Mouse (Mus musculus): ENCODE data around the gene Copz1.

Copz1 gene

DNA sequence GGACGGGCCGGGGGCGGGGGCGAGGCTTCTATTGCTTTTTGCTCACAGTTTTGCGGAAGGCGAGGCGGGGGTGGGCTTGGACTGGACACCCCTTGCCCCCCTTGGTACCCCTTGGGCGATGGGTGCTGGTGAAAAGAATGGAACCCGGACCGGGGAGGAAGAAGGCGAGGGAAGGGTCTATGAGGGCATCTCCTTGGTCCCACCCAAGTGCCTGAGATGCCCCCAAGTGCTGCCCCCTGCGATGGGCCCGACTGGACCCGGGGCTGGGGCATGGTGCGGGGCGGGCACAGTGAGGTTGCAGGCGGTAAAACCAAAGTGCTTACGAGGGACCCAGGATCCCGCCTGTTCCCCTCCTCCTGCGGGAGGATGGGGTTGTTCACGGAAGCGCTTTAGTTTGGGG lies 41.7 kb downstream of the Copz1 start:
- DNase-seq = no peak

DNA sequence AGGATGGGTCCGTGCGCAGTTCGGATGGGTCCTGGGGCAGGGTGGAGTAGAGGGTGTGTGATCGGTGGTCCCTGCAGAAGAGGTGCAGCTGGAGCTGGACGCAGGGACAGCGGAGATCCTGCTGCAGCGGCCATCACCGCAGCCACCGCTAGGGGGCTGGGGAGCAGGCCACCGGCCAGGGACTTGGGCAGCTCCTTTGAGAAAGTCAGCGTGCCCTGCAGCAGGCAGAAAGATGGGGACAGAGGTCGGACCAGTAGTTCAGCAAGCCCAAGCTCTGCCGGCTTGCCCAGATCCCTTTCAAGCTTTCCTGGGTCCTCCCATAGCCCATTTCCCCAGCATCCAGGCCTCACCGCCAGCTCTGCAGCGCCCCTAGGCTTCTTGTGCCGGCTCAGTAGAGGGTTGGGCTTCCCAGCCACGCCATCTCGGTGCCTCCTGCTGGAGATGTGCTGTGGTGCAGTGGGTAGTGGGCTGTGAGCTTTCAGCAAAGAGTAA lies 42.5 kb downstream of the Copz1 start:
- no peak for DNase-seq

DNA sequence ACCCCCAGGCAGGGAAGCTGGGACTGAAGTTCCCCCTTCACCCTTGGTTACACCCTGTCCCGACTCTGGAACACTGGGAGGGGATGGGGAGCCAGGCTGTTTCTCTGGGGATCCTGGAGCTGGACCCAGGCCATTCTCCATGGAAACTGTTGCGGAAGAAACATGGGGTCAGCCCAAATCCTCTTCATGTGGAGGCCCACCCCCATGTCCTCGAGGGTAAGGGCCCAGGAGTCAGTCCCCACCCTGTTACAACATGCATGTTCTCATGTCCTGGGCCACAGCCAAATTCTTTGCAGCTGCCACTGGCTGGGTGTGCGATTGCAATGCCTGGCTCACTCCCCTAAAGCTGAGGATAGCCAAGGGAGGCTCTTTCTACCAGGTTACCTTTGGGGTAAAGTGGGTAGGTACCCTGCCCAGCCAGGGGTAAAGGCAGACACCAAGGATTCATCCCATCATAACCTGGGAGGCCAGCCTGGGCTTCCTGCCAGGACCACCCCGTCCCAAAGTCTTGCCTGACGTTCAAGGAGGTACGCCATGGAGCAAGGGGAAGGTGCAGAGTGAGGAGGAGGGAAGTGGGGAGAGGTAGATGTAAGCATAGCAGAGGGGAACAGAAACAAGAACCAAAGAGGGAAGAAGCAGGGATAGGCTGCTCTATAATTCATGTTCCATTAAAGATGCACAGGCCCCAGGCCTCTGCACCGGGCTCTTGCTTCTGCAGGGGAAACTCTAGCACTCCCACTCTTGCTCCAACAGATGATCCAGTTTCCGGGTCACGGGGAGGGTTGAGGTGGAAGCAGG lies 43.7 kb downstream of the Copz1 start:
- DNase-seq = no peak

DNA sequence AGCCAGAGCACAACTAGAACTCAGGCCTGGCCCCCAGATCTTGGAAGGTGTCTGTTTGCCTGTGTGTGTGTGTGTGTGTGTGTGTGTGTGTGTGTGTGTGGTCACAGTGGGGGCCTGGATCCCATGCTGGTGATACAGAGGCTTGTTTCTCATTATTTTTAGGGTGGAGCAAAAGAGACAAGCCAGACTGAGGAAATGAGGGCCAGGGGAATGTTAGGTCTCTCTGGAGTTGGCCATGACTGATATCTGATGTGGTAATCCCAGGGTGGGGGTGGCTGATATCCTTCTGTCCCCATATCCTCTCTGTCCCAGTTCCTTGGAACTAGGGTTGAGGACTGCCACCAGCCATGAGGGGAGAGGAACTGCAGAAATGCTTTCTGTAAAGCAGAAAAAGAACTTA lies 44.6 kb downstream of the Copz1 start:
- no peak for DNase-seq

DNA sequence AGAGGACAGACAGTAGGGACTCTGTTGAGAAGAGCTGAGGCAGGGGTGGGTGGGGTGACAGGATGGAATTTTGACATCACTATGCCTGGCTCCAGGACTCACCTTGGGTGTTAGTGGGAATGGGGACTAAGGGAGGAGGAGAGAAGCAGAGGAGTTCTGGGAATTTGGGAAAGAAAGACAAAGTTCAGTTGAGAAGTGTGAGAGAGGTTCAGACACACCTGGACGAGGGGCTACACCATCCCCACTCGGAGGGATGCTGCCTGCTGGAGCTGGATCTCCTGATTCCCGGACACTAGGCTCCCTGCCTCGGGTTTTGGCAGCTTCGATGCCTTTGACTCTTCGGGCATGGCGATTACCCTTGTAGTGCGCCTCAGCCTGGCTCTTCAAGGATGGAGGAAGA lies 45.2 kb downstream of the Copz1 start:
- DNase-seq = no peak

DNA sequence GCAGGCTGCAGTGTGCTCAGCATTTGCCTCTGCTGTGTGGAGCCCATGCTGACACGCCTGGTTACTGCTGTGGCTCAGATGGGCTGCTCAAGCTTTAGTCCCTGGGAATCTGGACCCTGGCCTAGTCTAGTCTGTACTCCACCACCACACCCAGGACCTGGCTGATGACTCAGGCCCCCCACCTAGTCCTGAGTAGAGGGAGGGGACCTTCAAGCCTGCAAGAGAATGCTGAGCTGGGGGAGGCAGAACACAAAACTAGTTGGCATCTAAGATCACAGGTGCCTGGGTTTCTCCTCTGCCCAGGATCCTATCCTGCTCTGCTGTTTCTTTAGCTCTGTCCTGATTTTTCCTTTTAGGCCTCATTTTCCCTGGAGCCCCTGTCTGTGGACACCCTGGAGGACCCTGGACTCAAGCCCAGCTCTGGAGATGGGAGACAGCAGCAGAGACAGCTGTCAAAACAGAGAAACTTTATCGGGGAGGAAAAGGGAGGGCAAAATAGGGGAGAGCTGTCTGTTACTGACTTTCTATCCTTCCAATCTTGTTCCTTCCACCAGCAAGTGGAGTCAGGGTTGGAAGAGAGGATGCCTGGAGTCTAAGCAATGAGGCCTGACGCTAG lies 45.8 kb downstream of the Copz1 start:
- DNase-seq = no peak

DNA sequence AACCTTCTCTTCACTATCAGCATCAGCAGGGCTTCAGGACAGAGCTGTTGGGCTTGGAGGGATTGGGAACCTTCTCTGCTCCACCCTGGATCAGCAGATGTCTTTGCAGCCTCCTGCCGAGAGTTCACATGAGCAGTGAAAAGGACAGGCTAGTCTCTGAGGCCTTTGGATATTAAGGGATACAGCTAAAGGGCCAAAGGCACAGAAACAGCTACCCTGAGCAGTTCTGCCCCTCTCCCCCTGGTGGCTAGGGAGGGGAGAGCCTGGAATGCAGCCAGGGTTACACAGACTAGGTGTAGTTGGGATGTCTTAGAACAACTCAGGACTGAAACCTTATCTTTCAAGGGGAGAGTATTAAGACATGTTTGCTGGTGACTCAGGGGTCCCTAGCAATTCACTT lies 48.6 kb downstream of the Copz1 start:
- DNase-seq = no peak

DNA sequence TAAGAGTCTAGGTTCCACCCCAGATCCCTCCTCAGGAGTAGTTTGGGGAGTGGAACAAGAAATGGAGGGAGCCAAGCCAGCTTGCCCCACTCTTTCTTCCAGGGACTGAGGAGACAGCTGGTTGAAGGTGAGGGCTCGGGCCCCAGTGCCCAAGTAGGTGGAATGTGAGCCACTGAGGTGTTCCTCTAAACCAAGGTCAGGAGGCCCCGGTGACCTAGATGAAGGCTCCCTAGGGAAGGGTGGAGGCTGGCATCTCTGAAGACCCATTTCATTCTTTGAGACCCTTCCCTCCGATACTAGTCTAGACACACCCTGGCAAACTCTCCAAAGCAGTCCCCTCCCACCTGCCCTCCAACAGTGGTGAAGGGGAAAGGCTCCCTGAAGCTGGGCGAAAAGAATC lies 49.9 kb downstream of the Copz1 start:
- DNase-seq = no peak

DNA sequence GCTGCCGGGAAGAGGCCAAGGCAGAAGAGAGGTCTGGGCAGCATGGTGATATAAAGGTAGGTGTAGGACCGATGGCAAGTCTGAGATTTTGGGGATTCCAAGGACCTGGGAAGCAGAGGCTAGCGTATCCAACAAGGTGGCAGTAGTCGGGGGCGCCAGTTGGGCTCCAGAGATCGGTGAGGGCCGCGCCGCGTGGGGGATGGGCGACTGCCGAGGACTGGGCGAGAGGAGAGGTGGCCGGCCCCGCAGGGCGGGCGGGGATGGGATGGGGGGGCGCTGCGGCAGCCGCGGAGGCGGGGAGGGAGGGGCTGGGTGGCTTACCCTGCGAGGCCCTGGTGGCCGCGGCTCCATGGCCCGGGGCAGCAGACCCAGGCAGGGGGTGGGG lies 50.5 kb downstream of the Copz1 start:
- no peak for DNase-seq

DNA sequence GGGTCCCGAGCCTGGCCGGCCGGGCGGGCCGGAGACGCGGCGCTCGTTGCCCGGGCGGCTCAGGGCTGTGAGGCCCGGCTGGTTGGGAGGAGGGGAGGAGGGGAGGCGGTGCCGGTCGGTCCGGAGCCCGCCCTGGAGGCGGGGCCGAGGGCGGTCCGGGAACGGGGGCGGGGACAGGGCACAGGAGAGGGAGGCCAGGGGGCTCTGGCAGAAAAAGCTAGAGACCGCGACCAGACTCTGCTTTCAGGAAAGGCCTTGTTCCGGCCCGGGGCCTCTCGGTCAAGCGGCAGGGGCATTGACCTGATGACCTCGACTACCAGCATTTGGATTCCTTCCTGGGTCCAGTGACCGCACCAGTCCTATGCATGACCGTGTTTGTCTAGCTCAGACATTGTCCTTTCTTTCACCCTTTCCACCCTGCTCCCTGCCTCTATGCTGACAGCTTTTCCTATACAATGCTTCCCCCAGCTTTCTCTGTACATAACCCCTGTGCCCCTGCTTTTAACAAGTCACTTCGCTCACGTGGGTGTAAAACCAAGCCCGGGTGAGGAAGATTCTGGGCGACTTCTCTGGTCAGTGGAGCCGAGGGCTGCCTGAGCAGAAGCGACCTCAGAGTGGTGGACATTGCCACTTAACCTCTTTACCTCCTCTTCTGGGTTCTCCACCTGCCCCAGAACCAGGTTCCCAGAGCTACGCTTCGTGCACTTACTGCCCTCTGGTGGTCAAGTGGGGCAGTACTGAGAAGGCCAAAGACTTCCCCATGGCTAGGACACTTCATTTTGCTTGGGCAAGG lies 51.1 kb downstream of the Copz1 start:
- DNase-seq = peak; percentile 85

DNA sequence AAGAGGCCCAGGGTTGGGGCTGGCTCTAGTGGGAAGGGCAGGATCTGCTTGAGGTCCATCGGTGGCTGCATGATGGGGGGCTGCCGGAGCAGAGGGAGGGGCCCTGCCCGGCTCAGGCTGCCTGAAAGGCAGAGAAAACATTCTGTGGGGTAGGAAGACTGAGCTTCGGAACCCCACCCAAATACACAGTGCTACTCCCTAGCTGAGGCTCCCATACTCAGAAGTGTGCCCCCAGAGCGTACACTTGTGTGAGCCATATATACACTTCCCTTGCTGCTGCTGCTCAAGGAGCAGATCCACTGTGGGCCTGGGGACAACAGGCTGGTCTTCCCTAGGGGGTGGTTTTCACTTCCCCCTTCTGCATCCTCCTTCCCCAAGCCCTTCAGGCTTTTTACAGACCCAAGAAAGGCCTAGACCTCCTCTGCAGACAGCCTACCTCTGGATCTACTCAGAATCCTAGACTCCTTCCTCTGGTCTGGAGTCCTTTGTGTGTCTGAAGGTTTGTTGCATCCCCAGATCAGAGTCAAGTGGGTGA lies 60.6 kb downstream of the Copz1 start:
- DNase-seq = no peak

DNA sequence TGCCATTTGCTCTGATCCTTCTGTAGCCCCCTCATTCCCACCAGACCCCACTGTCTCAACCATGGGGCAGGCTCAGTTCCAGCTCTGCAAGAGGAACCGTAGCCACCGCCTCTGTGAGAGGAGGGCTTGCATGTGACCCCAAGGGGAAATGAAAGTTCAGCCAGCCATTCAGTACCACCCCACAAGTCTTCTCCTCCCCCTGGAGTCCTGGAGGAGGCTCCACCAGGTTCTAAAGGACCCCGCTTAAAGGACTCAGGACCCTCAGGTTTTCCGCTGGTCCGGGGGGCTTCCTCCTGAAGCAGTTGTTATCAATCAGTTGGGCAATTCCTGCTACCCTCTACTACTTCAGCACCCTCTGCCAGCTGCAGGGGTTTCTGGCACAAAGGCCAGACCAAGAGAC lies 61.2 kb downstream of the Copz1 start:
- DNase-seq = no peak

DNA sequence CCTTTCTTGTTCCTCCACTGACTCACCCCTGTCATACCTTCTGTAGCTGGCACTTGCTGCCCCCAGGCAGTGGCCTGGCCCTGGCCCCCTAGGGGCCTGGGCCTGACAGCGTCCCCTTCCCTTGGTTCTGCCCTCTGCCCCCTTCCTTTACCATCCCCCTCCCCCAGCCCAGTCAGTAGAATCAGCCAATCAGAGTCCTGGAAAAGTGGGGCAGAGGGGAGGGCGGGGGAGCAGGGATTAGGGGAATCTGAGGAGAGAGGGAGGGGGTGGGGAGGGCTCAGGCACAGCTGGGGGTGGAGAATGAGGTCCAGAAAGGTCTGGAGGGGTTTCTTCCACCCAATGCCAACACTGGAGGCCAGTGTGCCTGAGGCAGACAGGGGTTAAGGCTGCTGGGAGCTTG lies 61.7 kb downstream of the Copz1 start:
- no peak for DNase-seq

DNA sequence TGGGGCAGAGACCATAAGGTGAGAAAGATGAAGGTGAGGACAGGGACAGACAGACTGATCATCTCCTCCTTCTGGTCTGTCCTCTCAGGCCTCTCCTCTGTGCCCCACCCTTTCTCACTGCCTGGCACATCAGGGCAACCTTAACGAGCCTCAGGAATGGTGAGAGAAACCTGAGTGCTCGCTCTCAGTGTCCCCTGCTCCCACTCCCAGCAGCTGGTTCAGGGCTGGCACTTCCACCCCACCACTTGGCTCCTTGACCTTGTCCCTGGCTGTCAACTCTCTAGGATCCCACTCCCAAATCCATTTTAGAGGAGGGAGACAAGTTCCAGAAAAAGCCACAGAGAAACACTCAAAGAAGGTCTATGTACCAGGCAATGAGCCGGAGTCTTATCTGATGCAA lies 62.5 kb downstream of the Copz1 start:
- no peak for DNase-seq

DNA sequence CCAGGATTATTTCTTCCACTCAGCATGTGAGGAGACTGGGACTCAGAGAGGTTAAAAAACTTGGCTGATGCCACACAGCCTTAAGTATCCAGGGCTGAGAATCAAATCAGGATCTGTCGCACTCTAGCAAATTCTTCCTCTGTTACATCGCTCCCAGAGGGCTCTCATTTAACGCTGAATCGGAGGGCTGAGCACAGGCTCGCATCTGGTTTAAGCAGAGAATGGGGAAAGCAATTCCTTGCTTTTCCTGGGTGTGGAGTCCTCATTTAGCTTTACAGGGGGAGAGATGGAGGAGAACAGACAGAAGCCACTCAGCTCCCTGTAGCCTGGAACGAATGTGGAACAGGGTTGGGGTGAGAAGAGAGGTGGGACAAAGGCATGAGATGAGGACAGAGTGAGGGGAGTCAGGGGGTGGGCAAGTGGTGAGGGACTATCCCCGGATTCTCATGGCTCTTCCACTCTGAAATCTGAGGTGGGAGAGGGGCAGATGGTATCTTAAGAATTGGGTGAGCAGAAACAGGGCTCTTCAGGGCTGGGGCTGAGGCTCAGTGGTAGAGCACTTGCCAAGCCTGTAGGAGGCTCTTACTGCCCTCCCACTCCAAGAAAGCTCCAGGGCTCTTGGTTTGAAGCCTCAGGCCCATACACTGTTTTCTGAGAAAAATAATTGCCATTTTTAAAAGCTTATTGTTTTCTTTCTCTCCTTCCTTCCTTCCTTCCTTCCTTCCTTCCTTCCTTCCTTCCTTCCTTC lies 63.1 kb downstream of the Copz1 start:
- no peak for DNase-seq

DNA sequence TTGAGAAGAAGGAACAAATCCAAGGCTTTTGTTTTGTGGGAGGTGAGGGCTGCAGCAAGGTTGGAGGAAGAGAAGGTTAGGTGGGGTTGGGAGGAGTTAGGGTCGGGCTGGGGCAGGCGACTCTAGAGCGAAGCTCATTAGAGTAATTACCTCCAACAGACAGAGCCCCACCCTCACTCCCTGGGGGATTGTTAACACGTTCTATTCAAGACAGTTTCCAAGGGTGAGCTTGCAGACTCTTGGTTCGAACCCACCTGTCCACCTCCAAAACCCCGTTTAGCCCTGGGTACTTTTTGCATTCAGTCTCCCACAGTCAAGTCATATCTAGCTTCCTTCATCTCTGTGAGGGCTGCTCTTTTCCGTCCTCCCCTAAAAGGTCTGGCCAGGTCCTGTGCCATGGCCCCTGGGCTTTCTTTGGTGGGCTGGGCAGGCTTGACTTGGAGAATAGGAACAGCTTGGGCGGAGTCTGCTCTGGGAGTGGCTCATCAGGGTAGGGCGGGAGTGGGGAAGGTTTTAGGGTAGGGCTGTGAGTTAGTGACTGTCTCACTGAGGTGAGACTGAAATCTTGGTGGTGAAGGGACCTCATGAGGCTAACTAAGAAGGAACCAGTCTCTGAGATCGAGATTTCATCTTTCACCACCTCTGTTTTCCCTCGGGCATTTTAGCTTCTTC lies 64.6 kb downstream of the Copz1 start:
- no peak for DNase-seq

DNA sequence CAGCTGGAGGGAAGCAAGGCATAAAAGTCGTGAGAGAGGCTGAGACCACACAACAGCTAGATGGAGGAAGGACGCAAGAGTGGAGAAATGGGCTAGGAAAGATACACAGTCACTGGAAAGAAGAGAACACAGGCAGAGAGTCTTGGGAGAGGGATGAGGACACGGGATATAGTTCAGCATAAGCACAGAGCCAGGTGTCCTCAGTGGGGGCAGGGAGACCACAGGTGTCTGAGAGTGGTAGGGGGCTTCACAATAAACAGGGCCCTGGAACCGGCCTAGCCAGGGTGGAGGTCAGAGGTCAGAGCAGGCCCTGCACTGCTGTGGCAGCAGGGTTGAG lies 66.3 kb downstream of the Copz1 start:
- DNase-seq = no peak

DNA sequence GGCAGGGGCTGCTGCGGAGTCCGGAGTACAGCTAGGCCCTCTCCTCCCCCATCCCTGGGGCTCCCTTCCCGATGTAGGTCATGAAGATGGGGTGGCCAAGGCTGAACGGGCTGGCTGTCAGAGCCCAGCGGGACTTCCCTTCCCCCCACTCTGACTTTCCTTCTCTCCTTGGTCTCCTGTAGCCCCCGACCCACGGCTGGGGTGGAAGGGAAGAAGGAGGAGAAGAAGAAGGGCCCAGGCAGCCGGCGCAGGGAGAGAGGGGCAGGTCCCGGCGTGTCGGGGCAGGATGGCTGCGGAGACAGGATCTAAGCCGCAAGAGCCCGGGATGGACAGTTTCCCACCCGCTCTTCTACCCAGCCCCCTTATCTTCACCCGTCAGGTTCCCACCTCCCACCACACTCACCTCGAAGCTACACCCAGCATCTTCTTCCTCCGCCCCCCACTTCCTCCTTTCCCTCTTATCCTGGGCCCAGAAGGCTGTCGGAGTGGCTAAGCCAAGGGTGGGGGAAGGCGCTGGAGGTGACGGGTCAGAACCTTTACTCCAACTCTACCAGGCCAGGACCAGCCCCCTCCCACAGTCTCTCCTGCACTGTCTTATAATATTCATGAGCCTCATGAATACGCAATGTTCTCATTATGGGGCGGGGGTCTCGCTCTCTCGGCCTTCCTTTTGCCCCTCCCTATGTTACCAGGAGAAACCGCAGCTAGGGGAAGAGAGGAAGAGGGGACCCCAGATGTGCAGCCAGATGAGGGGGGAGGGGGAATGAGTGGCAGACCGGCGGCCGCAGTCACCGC lies 66.8 kb downstream of the Copz1 start:
- peak; percentile 43 for DNase-seq

DNA sequence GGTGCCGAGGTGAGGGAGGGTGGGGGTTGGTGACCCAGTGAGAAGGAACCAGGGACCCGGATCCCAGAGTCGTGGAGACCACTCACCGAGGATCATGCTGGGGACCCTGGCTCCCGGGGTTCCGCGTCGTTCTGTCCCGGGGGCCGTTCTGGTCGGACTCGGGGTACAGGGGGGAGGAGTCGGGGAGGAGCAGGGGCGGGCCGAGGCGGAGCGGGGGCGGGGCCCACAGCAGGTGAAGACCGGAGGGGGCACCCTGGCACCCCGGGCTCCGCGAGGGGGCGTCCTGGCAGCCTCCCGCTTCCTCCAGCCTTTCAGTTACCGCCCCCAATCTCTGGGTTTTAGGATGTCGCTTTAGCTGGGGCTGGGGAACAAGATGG lies 67.4 kb downstream of the Copz1 start, which contains the start of gene Zfp385a:
Zfp385a (minus strand) TSS at position 133 of the 377 bp plus-strand sequence.
- peak; percentile 84 for DNase-seq

DNA sequence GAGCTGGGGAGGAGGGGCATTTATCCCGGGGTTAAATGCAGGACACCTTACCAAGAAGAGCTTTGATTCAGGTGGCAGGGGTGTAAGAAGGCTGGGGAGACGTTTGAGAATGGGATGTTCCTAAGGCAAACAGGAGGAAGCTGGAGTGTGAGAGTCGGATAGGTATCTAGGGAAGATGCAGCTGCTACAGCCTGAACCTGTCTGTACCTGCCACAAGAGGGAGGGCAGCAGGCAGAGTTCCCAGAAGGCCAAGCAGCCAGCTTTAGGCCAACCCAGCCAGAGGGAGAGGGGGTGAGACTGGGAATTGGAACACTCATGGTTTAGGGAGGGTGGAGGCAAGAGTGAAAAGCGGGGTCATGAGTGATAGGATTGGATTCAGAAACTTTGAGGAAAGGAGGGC lies 68.3 kb downstream of the Copz1 start:
- peak; percentile 27 for DNase-seq

DNA sequence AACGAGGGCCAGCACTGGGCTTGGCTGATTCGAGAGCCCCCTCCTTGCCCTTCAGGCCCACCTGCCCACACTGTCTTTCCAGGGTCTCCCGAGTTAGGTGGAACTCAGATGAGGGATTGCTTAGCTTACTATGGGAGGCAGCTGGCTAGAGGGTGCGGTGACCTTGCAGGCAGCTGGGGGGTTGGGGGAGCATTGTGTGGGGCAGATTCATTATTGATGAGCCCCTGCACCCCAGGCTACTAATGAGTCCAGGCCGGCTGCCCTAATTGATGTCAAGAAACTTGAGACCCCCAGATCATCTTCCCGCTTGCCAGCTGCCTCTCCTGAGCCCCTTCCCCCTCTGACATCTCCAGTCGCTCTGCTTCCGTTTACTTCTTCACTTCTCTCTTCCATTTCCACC lies 69.0 kb downstream of the Copz1 start:
- no peak for DNase-seq

DNA sequence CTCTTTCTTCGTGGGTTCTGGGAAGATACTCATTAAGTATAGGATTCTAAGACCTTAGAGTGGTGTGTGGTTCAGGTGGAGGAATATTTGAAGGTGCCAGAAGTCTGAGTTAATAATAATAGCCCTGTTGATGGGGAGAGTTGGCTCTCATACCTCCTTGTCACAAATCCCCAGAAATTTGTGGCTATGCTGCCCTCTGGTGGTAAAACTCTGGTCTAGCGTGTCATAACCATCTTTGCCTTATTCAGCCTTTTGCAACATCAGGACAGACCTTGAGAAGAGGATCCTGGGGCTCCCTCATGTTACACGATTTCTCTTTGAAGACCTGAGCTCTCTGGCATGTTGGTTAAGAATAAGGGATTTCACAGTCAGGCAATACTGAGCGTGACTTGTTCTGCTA lies 69.9 kb downstream of the Copz1 start:
- peak; percentile 71 for DNase-seq

Data from right cerebral cortex, postnatal 25 days (tissue).